Mouse (Mus musculus): ENCODE measurements around the gene Ppib. TPM values are rescaled to one million over a fixed set of nuclear protein-coding genes. Genes with fewer than 3 reads are reported as not detected.

Gene Ppib
- total and polyA plus RNA-seq, 3 experiments: 268 to 550 (median 477) TPM

- Histone ChIP-seq H3K27ac (ENCODE audit: insufficient read depth, low read depth) (no peak overlapping the region), H3K4me2 (ENCODE audit: insufficient read depth, low read depth, poor library complexity, severe bottlenecking) (no peak overlapping the region), H3K79me2 (replicated peaks; ENCODE audit: control insufficient read depth, extremely low read depth, insufficient read depth, poor library complexity, severe bottlenecking) (no peaks in the 10 kb centered on the region), H3K9me3 (replicated peaks; ENCODE audit: low read length) (no peaks in the 10 kb centered on the region), H3K4me3 (replicated peaks in 1 of 3; ENCODE audit: low read depth in 2 of 3, low read length in 2 of 3, poor library complexity in 1 of 3) (no peak overlapping the region), H3K4me1 (ENCODE audit: control insufficient read depth in 1 of 2, insufficient read depth in 2 of 2) (peaks cover 0 to 6% of the 10 kb centered on the region in 2 experiments; a peak in 1 of 4 replicates), H3K9ac (ENCODE audit: insufficient read depth, low read depth) (no peak overlapping the region), H3K27me3 (replicated peaks) (no peaks in the 10 kb centered on the region), H3K36me3 (replicated peaks in 1 of 2; ENCODE audit: control insufficient read depth in 1 of 2, insufficient read depth in 1 of 2, low read length in 1 of 2) (peaks cover 30 to 78% of the 10 kb centered on the region in 2 experiments)
- no peak for DNase-seq (ENCODE audit: extremely low read depth)
- in situ Hi-C loops (cut with MboI; ENCODE audit: low pct_ligation_motif_present, low pct_unique_long_range_greater_than_20kb, low sequenced_read_pairs) (no loop called here), dilution Hi-C loops (cut with MboI; ENCODE audit: extremely low pct_ligation_motif_present, extremely low pct_unique_long_range_greater_than_20kb, low sequenced_read_pairs) (no loop called here)
- TF ChIP-seq EP300 (IDR thresholded peaks at IDR 0.05; ENCODE audit: low read length) (no peak), SIN3A (IDR thresholded peaks at IDR 0.05; ENCODE audit: low read length) (no peak)
These were observed 19.2 kb upstream of the Ppib start for GRCm38 (mm10) chr9:66040801-66041200.

GRCm38 (mm10) chr9:66042331-66042730 is 17.7 kb upstream of the Ppib start:
- no peak for DNase-seq (ENCODE audit: extremely low read depth)
- Histone ChIP-seq H3K4me3 (replicated peaks in 1 of 3; ENCODE audit: low read depth in 2 of 3, low read length in 2 of 3, poor library complexity in 1 of 3) (no peak overlapping the region), H3K36me3 (replicated peaks in 1 of 2; ENCODE audit: control insufficient read depth in 1 of 2, insufficient read depth in 1 of 2, low read length in 1 of 2) (peaks cover 27 to 70% of the 10 kb centered on the region in 2 experiments), H3K4me1 (ENCODE audit: control insufficient read depth in 1 of 2, insufficient read depth in 2 of 2) (peaks cover 0 to 6% of the 10 kb centered on the region in 2 experiments; a peak in 1 of 4 replicates), H3K4me2 (ENCODE audit: insufficient read depth, low read depth, poor library complexity, severe bottlenecking) (no peak overlapping the region), H3K79me2 (replicated peaks; ENCODE audit: control insufficient read depth, extremely low read depth, insufficient read depth, poor library complexity, severe bottlenecking) (no peaks in the 10 kb centered on the region), H3K9ac (ENCODE audit: insufficient read depth, low read depth) (no peak overlapping the region), H3K27me3 (replicated peaks) (no peaks in the 10 kb centered on the region), H3K27ac (ENCODE audit: insufficient read depth, low read depth) (no peak overlapping the region), H3K9me3 (replicated peaks; ENCODE audit: low read length) (no peaks in the 10 kb centered on the region)
- dilution Hi-C loops (cut with MboI; ENCODE audit: extremely low pct_ligation_motif_present, extremely low pct_unique_long_range_greater_than_20kb, low sequenced_read_pairs) (no loop called here), in situ Hi-C loops (cut with MboI; ENCODE audit: low pct_ligation_motif_present, low pct_unique_long_range_greater_than_20kb, low sequenced_read_pairs) (no loop called here)
- TF ChIP-seq CHD1 (IDR thresholded peaks at IDR 0.05; ENCODE audit: low read depth, low read length) (no peak), USF1 (IDR thresholded peaks at IDR 0.05; ENCODE audit: low read depth, low read length) (no peak), POLR2A (IDR thresholded peaks at IDR 0.05; ENCODE audit: low read depth, low read length) (no peak), NELFE (IDR thresholded peaks at IDR 0.05; ENCODE audit: low read depth, low read length) (no peak), ZKSCAN1 (IDR thresholded peaks at IDR 0.05; ENCODE audit: borderline replicate concordance, low read depth, low read length) (no peak), RAD21 (IDR thresholded peaks at IDR 0.05; ENCODE audit: low read depth, low read length) (no peak), HCFC1 (IDR thresholded peaks at IDR 0.05; ENCODE audit: low read depth, low read length) (no peak), IRF4 (IDR thresholded peaks at IDR 0.05; ENCODE audit: low read depth, low read length) (no peak), BHLHE40 (IDR thresholded peaks at IDR 0.05; ENCODE audit: low read depth, low read length) (no peak), SIN3A (IDR thresholded peaks at IDR 0.05; ENCODE audit: low read length) (no peak), UBTF (IDR thresholded peaks at IDR 0.05; ENCODE audit: low read depth, low read length) (no peak), EP300 (IDR thresholded peaks at IDR 0.05; ENCODE audit: low read length) (no peak), MAFK (IDR thresholded peaks at IDR 0.05; ENCODE audit: insufficient replicate concordance, low read length) (no peak), NRF1 (IDR thresholded peaks at IDR 0.05; ENCODE audit: low read depth, low read length) (no peak), MAX (IDR thresholded peaks at IDR 0.05; ENCODE audit: low read length) (no peak), ETS1 (conservative IDR thresholded peaks at IDR 0.05; ENCODE audit: low read depth, low read length) (no peak), MEF2A (IDR thresholded peaks at IDR 0.05; ENCODE audit: borderline replicate concordance, low read depth, low read length) (no peak)
